Mouse (Mus musculus) olfactory bulb, adult 2 months (tissue): Measurements from ENCODE around the gene Gm614.

ENCODE experiments used
- CTCF ChIP-seq: fragments of 200-500 bp; IDR thresholded peaks from 2 replicates; pipeline ENCODE4 v1.5.1; 2012; ENCODE audit warnings: low read depth, mild to moderate bottlenecking, low read length, moderate library complexity; ENCODE audit not compliant: insufficient read depth
- POLR2A ChIP-seq: fragments of 200-500 bp; IDR thresholded peaks from 2 replicates; pipeline ENCODE4 v1.6.1; 2012; ENCODE audit warnings: mild to moderate bottlenecking, low read depth, low read length, moderate library complexity; ENCODE audit not compliant: insufficient read depth

- TF ChIP-seq CTCF, result no peak
- no peak for TF ChIP-seq POLR2A
Observed at GRCm38 (mm10) chrX:101256603-101257002, 7.2 kb downstream of the Gm614 start.
